Mouse (Mus musculus): ENCODE measurements around the gene Akap10.
"Not testable (repeated sequence)": the region's sequence is repeated elsewhere in the genome, so short reads cannot be mapped to it uniquely, and the experiment has no call there.

Akap10 gene

GRCm38 (mm10) chr11:61930098-61930517 is at the start of gene Akap10:
Gene Akap10 (minus strand): TSS chr11:61930252.
- peak; percentile 91 for DNase-seq (ENCODE audit: low read depth)

GRCm38 (mm10) chr11:61975783-61976182 is 45.7 kb upstream of the Akap10 start:
- no peak for DNase-seq (ENCODE audit: low read depth)

DNA sequence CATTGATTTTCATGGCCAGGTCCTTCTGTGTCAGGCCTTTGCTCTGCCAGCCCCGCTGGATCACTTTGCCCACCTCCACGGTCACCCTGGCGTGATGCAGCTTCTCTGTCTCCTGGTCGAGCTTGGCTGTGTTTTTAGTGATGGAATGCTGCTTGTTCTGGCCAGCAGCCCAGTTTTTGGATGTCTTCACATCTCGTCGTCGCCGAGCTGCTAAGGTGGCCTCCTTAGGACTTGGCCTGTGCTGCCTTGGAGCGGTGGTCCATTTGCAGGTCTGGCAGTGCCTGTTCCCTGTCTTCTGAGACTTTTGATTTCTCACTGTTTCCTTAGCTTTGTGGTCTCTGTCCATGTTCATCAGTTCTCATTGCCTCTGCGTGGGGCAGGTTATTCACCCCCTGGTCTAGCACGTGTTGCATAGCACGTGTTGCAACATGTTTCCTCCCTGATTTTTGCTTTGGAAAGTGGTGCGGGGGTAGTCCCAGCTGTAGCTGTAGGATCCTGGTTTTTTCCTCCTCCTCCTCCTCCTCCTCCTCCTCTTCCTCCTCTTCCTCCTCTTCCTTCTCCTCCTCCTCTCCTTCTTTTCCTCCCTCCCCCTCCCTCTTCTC is 44.2 kb upstream of the Akap10 start:
- DNase-seq (ENCODE audit: low read depth): no peak

DNA sequence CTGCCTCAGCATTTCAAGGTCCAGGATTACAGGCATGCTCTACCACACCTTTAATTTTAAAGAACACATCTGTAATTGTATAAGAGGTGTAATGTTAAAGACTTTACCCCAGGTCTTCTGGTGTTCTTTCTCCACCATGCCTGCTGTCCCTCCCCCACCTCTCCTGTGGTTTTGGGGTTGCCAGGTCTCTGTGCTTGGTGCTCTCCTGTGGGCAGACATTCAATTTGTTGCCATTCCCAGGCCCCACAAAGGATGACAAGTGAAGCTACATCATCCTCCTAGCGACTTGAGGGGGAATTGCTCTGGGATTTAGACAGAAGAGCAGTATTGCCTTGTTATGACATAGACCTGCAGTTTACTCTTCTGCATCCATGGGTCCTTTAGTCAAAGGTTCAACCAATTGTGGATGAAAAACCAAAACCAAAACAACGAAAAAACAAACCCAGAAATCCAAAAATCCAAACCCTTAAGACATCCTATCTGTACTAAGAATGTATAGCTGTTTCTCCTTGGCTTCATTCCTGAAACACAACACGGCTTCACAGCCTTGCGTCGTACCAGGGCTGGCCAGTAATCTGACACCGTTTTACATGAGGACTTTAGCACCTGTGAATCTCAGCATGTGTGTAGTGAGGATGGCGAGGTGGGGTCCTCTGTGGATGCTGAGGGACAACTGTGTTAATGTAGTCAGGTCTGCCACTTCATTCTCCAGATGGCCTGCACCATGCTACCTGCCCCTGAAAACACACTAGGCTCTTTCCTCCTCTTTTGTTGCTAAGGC is 41.6 kb upstream of the Akap10 start:
- no peak for DNase-seq (ENCODE audit: low read depth)

- DNase-seq (ENCODE audit: low read depth): no peak
These were observed 40.8 kb upstream of the Akap10 start for GRCm38 (mm10) chr11:61970901-61971300.

GRCm38 (mm10) chr11:61968875-61969274 is 38.8 kb upstream of the Akap10 start:
- no peak for DNase-seq (ENCODE audit: low read depth)

DNA sequence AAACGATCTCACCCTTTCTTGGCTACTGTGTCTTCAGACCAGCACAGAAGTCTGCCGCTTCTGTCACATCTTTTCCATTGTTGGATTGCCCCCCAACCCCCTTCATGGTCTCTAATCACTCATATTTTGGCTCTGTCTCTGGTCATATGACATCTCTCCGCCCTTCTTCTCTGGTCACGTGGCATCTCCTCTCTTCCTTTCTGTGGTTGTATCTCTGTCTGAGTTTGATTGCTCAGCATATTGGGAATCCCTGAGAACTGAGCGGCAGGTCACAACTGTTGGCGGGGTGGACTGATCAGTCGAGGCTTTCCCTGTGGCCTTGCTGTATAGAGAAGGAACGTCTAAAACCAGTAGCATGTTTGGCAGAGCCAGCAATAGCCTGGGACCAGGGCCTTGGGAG is 37.0 kb upstream of the Akap10 start:
- DNase-seq (ENCODE audit: low read depth): no peak

GRCm38 (mm10) chr11:61964611-61965010 is 34.6 kb upstream of the Akap10 start:
- DNase-seq (ENCODE audit: low read depth): no peak

GRCm38 (mm10) chr11:61963193-61963592 is 33.1 kb upstream of the Akap10 start:
- no peak for DNase-seq (ENCODE audit: low read depth)

DNA sequence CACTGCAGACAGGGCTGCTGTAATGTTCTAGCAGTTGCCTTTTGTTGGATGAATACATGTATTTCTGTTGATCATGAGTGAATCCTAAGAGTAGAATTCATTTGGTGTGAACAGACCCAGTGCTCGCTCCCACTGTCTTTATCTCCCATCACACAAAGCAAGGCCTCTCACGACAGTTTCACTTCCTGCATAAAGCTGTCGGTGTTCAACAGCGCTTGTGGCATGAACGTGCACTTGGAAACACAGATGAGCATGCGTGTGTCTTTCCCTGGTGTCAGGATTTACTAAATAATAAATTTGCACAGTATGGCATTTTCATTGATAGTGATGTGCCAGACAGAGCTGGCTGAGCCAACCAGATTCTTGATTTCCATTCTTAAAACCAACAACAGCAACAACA is 32.6 kb upstream of the Akap10 start:
- no peak for DNase-seq (ENCODE audit: low read depth)

DNA sequence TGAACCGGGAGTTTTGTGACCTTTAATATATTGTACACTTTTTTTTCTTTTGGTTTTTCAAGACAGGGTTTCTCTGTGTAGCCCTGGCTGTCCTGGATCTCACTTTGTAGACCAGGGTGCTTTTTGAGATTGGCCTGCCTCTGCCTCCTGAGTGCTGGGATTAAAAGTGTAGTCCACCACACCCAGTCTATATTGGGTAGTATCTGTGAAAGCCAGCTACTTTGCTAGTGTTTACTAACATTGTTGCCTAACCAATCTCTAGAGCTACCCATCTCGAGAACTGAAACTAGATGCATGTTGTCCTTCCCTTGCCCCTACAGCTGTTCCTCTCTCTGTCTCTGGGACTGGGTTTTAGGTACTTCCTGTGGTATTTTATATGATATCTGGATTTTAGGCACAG is 30.0 kb upstream of the Akap10 start:
- no peak for DNase-seq (ENCODE audit: low read depth)

GRCm38 (mm10) chr11:61958706-61959105 is 28.7 kb upstream of the Akap10 start:
- DNase-seq (ENCODE audit: low read depth): not testable (repeated sequence)

- peak; percentile 93 for DNase-seq (ENCODE audit: low read depth)
These were observed 27.3 kb upstream of the Akap10 start for GRCm38 (mm10) chr11:61957296-61957813.

DNA sequence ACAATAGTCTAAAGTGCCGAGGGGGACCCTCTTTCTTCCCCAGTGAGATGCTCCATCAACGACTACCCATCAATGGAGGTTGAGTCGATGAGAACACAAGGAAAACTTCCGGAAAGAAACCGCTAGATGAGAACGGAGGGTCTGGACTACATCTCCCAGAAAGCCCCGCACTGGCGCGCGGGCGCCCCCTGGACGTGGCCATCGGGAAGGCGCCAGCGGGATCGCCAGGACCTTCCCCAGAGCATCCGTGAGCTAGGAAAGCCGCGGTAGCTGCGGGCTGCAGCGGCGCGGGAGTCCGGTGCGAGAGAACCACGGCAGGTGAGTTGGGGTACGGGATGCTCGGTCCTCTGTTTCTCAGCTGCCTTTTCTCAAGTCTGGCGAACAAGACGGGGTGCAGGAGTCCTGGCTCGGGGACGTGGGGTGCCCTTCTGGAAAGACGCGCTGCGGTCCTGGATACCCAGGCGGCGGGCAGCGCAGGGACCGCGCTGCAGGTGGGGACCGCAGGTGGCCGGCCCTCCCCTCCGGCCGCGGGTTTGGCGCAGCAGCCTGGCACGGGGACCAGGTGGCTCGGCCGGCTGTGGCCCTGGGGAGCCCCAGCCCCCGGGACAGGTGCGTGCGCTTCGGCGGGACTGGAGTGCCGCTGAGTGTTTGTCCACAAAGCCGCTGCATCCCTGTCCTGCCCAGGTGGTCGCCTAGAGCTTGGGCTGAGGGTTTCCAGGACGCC is 26.7 kb upstream of the Akap10 start, which contains the start of gene Specc1:
Gene Specc1, plus strand, starts transcription at position 192 of the 724 bp plus-strand sequence.
- peak; percentile 77 for DNase-seq (ENCODE audit: low read depth)

DNA sequence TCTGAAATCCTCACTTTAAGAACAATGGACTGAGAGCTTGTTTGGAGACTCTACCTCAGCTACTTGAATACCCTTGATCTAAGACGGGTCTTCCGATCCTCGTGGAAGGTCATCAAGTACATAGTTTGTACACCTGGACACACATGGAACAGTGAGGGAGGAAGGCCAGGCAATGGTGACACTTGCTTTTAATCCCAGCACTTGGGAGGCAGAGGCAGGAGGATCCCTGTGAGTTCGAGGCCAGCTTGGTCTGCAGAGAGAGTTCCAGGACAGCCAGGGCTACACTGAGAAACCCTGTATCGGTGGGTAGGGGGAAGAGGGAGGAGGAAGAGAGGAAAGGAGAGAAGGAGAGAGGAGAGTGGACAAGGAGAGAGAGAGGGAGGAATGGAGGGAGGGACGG is 25.9 kb upstream of the Akap10 start:
- DNase-seq (ENCODE audit: low read depth): no peak

GRCm38 (mm10) chr11:61955136-61955535 is 25.1 kb upstream of the Akap10 start:
- DNase-seq (ENCODE audit: low read depth): no peak

DNA sequence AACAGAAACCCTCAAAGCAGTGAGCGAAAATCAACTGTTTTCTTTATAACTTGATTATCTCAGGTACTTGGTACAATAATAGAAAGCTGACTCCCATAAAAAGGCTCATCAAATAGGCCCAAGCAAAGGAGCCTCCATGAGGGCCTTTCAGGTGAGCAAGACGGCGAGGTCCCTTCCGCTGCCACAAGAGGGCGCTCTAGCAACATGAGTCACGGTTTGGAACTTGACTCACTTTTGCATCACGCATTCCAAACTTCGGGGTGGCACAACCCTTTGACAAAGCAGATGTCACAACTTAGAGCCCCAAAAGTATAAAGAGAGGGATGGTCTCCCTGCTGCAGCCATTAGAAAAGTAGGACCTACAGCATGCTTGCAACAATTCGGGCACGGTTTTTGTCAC is 20.6 kb upstream of the Akap10 start:
- peak; percentile 79 for DNase-seq (ENCODE audit: low read depth)

DNA sequence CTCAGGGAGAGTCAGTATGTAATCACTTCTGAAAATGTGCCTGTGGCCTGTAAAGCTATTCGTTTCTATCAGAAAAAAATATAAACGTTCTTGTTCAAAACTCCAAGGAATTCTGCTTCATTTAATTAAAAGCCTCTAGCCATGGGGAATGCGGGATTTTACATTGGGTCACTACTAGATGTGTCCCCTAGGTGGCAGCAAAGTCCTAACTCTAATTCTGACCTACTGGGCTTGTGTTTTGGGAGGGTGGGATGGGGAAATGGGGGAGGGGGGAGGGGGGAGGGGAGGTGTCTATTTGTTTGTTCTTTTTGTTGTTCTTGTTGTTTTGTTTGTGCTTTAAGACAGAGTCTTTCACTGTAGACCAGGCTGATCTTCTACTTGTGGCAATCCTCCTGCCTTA is 19.3 kb upstream of the Akap10 start:
- no peak for DNase-seq (ENCODE audit: low read depth)

DNA sequence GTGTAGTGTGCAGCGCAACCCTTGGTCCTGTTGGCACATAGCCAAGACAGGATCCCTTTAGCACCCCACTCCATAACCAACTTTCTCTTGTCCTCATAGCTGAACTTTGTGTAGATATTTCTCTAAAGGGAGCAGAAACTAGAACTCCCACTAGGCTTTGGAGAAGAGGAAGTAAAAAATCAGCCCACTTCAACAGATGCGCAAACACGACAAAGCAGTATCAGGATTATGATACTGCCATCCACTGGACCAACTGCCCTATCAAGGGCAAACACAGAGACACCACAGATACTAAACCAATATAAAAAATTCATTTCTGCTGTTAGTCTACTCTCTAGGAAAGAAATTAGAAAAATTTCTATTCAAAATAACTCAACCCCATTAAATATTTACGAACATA is 16.6 kb upstream of the Akap10 start:
- DNase-seq (ENCODE audit: low read depth): no peak

DNA sequence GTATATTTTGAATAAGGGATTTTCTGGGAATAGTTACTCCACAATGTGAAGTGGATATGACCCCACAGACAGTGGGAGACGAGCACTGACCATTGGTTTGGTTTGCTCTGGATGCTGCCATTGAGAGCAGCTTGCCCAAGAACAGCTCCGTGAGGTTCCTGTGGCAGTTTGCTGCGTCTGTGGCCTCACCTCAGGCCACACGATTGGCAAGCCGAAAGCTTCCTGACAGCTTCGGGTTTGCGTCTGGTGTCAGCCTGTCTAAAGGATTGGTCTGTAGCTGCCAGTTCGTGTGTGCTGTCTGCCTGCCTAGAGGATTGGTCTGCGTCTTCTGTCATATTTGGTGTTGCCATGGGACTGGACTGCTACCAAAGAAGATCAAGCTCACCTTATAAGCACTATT is 14.4 kb upstream of the Akap10 start:
- no peak for DNase-seq (ENCODE audit: low read depth)

DNA sequence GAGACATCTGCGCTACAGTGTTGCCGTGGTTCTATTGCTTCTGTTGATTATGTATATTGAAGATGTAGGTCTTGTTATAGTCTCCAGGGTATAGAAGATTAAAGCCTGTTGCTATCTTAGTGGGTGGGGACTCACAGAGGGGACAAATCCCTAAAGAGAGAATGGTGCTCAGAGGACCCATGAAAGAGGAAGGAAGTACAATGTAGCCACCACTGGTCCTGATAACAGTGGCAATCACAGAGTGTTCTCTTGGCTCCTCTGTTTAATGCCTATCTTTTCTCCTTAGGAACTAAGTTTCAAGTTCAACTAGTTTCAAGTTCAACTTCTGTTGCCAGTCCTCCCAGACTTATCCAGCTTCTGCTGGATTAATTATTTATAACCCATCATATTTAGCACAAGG is 12.9 kb upstream of the Akap10 start:
- no peak for DNase-seq (ENCODE audit: low read depth)

DNA sequence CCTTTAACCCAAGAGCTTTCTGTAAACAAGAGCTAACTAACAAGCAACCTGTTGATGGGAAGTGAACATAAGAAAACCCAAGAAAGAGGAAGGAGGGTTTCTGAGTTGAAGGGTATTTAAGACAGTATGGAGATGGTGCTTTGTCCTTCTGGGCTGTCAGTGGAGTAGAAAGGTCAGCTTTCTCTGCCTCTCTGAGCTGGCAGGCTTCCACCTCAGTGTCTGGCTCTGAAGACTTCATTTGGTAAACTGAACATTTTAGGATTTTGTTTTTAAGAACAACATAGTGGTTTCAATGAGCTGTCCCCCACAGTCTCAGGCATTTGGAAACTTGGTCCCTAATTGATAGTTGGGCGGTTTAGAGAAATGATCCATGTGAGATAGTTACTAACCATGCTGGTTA is 7.7 kb upstream of the Akap10 start:
- DNase-seq (ENCODE audit: low read depth): no peak

Measured in c-Kit-positive CD71-positive TER-119-negative erythroid progenitor cells, embryonic 14.5 days (primary cell).